Mouse (Mus musculus): ENCODE results near the gene Apba3. TPM values are rescaled to one million over a fixed set of nuclear protein-coding genes. Genes with fewer than 3 reads are reported as not detected.

Gene Apba3
- polyA plus RNA-seq, 1 experiment from 2014 or later, result 55.0 TPM

DNA sequence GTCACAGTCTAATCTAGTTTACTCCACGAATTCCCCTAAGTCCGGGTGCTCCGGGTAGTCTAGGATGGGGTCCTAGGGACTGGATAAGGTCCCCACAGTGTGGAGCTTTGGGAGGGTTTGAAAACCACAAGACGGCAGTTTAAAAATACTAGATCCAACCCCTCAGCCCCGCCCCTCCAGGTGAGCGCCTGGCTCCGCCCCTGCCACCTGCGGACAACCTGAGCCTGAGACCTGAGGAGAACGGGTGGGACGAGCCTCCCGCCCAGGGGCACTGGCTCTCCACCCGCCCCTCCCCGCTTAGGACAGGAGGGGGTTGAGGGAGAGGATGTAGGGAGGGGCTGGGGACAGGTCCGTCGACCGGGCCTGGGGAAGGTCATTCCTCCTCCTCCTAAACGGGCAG is 18.0 kb downstream of the Apba3 start:
- Histone ChIP-seq H3K9ac (ENCODE audit: low read depth, low read length) (no peak overlapping the region), H3K27me3 (replicated peaks; ENCODE audit: control insufficient read depth, insufficient read depth, low read length) (peaks cover 53% of the 10 kb centered on the region), H3K4me3 (ENCODE audit: low read depth, low read length) (no peak overlapping the region), H3K4me1 (replicated peaks; ENCODE audit: control insufficient read depth, insufficient read depth, low read length) (peaks cover 15% of the 10 kb centered on the region), H3K36me3 (ENCODE audit: control insufficient read depth, insufficient read depth, low read length) (no peaks in the 10 kb centered on the region), H3K9me3 (ENCODE audit: control insufficient read depth, low read length) (no peaks in the 10 kb centered on the region), H3K4me2 (peak overlapping the region; percentile 63), H3K27ac (ENCODE audit: low read depth, low read length) (no peak overlapping the region)
- DNase-seq (ENCODE audit: low spot score) (no peak), ATAC-seq (replicated peaks; ENCODE audit: low FRiP score) (no peak)
- 10% methylated on average over 17 of the region's 17 CpGs for WGBS

GRCm38 (mm10) chr10:81285694-81286450 is 19.1 kb downstream of the Apba3 start:
- Histone ChIP-seq H3K4me2 (peak overlapping the region; percentile 63), H3K9ac (ENCODE audit: low read depth, low read length) (peak overlapping the region; percentile 58), H3K27ac (ENCODE audit: low read depth, low read length) (no peak overlapping the region), H3K9me3 (ENCODE audit: control insufficient read depth, low read length) (no peaks in the 10 kb centered on the region), H3K27me3 (replicated peaks; ENCODE audit: control insufficient read depth, insufficient read depth, low read length) (peaks cover 50% of the 10 kb centered on the region), H3K4me1 (replicated peaks; ENCODE audit: control insufficient read depth, insufficient read depth, low read length) (peaks cover 17% of the 10 kb centered on the region), H3K36me3 (ENCODE audit: control insufficient read depth, insufficient read depth, low read length) (no peaks in the 10 kb centered on the region), H3K4me3 (ENCODE audit: low read depth, low read length) (peak overlapping the region; percentile 48)
- WGBS, result 2% methylated on average over 54 of the region's 54 CpGs
- DNase-seq (ENCODE audit: low spot score) (peak; percentile 92), ATAC-seq (replicated peaks; ENCODE audit: low FRiP score) (peak; percentile 79)

DNA sequence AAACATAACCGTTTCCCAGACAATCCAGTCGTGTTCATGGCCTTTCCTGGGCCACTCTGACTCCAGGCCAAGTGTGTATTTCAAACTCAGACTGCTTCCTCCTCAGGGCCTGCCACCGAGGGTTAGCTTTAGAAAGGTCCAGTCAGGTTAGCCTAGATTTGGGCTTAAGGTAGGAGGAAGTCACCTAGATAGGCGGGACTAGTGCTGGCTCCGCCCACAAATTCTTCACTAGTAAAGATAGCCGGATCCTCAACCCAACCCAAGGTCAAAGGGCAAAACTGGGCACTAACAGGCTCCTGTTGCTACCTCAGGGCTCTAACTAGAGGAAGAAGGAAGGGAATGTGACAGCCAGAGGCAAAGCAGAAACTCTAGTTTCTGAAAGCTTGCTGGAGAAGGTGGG is 19.8 kb downstream of the Apba3 start:
- DNase-seq (ENCODE audit: low spot score) (no peak), ATAC-seq (replicated peaks; ENCODE audit: low FRiP score) (no peak)
- Histone ChIP-seq H3K4me2 (peak overlapping the region; percentile 63; the same call in 1 of the 2 replicates), H3K36me3 (ENCODE audit: control insufficient read depth, insufficient read depth, low read length) (no peaks in the 10 kb centered on the region), H3K9ac (ENCODE audit: low read depth, low read length) (no peak overlapping the region; the same call in 1 of the 2 replicates), H3K9me3 (ENCODE audit: control insufficient read depth, low read length) (no peaks in the 10 kb centered on the region), H3K27me3 (replicated peaks; ENCODE audit: control insufficient read depth, insufficient read depth, low read length) (peaks cover 47% of the 10 kb centered on the region), H3K4me3 (ENCODE audit: low read depth, low read length) (no peak overlapping the region; the same call in 1 of the 2 replicates), H3K27ac (ENCODE audit: low read depth, low read length) (no peak overlapping the region), H3K4me1 (replicated peaks; ENCODE audit: control insufficient read depth, insufficient read depth, low read length) (peaks cover 23% of the 10 kb centered on the region)
- 34% methylated on average over 6 of the region's 6 CpGs for WGBS

DNA sequence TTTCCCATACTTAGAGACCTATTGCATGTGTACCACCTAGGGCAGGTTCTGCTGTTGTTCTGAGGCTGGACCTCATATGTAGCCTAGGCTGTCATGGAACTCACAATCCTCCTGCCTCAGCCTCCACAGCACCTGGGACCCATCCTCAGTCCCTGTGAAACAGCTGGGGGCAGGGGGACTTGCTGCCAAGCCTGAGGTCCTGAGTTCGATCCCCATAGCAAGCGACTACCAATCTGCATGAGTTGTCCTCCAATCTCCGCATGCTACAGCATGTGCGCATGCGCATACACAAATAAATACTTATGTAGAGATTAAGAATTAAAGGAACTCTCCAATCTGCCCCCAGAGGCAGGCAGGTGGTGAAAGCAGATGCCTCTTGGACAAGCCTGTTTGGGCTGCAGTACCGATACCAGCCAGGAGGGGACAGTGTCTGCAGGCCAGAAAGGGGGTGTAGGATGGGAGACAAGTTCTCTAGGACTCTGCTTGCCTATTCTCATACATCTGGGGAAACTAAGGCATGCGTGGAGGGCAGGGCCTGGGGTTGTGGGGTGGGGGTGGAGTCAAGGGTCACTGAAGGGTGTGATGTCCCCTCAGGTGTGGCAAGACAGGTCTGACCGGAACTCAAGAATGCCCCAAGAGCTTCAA is 20.9 kb downstream of the Apba3 start:
- 57% methylated on average over 8 of the region's 8 CpGs for WGBS
- ATAC-seq (replicated peaks; ENCODE audit: low FRiP score) (no peak), DNase-seq (ENCODE audit: low spot score) (peak; percentile 73)
- H3K9ac ChIP-seq (ENCODE audit: low read depth, low read length), result no peak overlapping the region
- no peaks in the 10 kb centered on the region for H3K9me3 ChIP-seq (ENCODE audit: control insufficient read depth, low read length)
- no peaks in the 10 kb centered on the region for H3K36me3 ChIP-seq (ENCODE audit: control insufficient read depth, insufficient read depth, low read length)
- peaks cover 29% of the 10 kb centered on the region for H3K4me1 ChIP-seq (replicated peaks; ENCODE audit: control insufficient read depth, insufficient read depth, low read length)
- no peak overlapping the region for H3K4me3 ChIP-seq (ENCODE audit: low read depth, low read length)
- H3K27ac ChIP-seq (ENCODE audit: low read depth, low read length), result no peak overlapping the region
- peaks cover 40% of the 10 kb centered on the region for H3K27me3 ChIP-seq (replicated peaks; ENCODE audit: control insufficient read depth, insufficient read depth, low read length)
- H3K4me2 ChIP-seq, result no peak overlapping the region

DNA sequence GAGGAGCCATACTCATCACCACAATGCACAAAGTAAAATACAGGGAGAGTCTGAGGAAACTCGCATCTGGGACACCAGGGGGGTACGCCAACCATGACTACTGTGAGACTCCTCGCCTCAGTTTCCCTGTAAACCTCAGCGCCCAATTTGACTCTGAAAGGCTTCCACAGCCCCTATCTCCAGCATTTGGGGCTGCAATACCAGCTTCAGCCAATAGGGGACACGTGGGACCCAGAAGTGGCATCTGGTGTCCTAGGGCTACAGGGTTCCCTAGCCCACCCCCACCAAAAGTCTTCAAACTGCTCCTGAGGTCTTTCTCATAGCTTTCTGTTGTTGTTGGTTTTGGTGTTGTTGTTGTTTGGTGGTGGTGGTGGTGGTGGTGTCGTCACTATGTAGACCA is 21.8 kb downstream of the Apba3 start:
- DNase-seq (ENCODE audit: low spot score) (no peak), ATAC-seq (replicated peaks; ENCODE audit: low FRiP score) (no peak)
- Histone ChIP-seq H3K4me2 (no peak overlapping the region), H3K4me3 (ENCODE audit: low read depth, low read length) (no peak overlapping the region), H3K9me3 (ENCODE audit: control insufficient read depth, low read length) (no peaks in the 10 kb centered on the region), H3K27me3 (replicated peaks; ENCODE audit: control insufficient read depth, insufficient read depth, low read length) (peaks cover 31% of the 10 kb centered on the region), H3K27ac (ENCODE audit: low read depth, low read length) (no peak overlapping the region), H3K4me1 (replicated peaks; ENCODE audit: control insufficient read depth, insufficient read depth, low read length) (peaks cover 31% of the 10 kb centered on the region), H3K36me3 (ENCODE audit: control insufficient read depth, insufficient read depth, low read length) (no peaks in the 10 kb centered on the region), H3K9ac (ENCODE audit: low read depth, low read length) (no peak overlapping the region)
- WGBS, result 30% methylated on average over 6 of the region's 6 CpGs

DNA sequence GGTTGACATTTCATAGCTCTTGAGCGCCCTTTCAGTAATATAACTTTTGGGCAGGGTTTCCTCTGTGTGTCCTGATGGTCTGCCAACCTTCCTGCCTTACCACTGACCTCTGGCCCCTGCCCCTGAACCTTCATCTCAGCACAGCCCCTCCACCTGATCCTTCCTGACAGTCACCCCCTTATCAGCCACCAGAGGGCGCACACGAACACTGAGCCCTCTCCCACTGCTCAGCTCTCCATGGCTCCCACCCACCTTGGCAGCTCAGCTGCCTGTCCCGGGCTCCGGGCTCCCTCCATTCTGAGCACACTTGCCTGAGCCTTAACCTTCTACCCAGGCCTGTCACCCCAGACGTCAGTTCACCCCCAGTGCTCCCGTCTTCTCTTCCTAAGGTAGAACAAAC is 22.5 kb downstream of the Apba3 start:
- no peaks in the 10 kb centered on the region for H3K36me3 ChIP-seq (ENCODE audit: control insufficient read depth, insufficient read depth, low read length)
- H3K9ac ChIP-seq (ENCODE audit: low read depth, low read length), result no peak overlapping the region
- WGBS, result 4% methylated on average over 7 of the region's 7 CpGs
- ATAC-seq (replicated peaks; ENCODE audit: low FRiP score), result no peak
- H3K4me3 ChIP-seq (ENCODE audit: low read depth, low read length), result no peak overlapping the region
- H3K4me2 ChIP-seq, result no peak overlapping the region
- no peak overlapping the region for H3K27ac ChIP-seq (ENCODE audit: low read depth, low read length)
- H3K27me3 ChIP-seq (replicated peaks; ENCODE audit: control insufficient read depth, insufficient read depth, low read length), result peaks cover 25% of the 10 kb centered on the region
- no peak for DNase-seq (ENCODE audit: low spot score)
- H3K4me1 ChIP-seq (replicated peaks; ENCODE audit: control insufficient read depth, insufficient read depth, low read length), result peaks cover 38% of the 10 kb centered on the region
- H3K9me3 ChIP-seq (ENCODE audit: control insufficient read depth, low read length), result no peaks in the 10 kb centered on the region

DNA sequence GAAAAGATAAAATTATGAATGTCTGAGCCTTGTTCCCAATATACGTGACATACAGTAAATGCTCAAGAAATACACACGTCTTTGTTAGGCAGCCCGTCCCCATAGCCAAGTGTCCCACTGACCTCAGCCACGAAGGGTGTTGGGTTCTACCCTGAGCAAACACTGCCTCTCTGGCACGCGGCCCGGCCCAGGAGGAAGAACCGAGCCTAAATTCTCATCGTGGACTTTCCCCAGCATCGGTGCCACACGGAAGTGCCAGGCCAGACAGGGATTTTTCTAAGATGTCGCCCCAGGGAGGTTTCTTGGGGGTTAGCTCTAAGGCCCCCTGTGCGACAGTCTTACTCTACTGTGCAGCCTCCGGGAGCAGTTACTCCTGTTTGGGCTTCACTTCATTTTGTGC is 23.1 kb downstream of the Apba3 start:
- H3K27me3 ChIP-seq (replicated peaks; ENCODE audit: control insufficient read depth, insufficient read depth, low read length), result peaks cover 19% of the 10 kb centered on the region
- H3K4me3 ChIP-seq (ENCODE audit: low read depth, low read length), result no peak overlapping the region
- 60% methylated on average over 14 of the region's 14 CpGs for whole genome bisulfite sequencing
- H3K9me3 ChIP-seq (ENCODE audit: control insufficient read depth, low read length), result no peaks in the 10 kb centered on the region
- H3K4me2 ChIP-seq, result no peak overlapping the region
- DNase-seq (ENCODE audit: low spot score), result no peak
- H3K27ac ChIP-seq (ENCODE audit: low read depth, low read length), result no peak overlapping the region
- no peaks in the 10 kb centered on the region for H3K36me3 ChIP-seq (ENCODE audit: control insufficient read depth, insufficient read depth, low read length)
- peaks cover 43% of the 10 kb centered on the region for H3K4me1 ChIP-seq (replicated peaks; ENCODE audit: control insufficient read depth, insufficient read depth, low read length)
- no peak overlapping the region for H3K9ac ChIP-seq (ENCODE audit: low read depth, low read length)
- ATAC-seq (replicated peaks; ENCODE audit: low FRiP score), result no peak

DNA sequence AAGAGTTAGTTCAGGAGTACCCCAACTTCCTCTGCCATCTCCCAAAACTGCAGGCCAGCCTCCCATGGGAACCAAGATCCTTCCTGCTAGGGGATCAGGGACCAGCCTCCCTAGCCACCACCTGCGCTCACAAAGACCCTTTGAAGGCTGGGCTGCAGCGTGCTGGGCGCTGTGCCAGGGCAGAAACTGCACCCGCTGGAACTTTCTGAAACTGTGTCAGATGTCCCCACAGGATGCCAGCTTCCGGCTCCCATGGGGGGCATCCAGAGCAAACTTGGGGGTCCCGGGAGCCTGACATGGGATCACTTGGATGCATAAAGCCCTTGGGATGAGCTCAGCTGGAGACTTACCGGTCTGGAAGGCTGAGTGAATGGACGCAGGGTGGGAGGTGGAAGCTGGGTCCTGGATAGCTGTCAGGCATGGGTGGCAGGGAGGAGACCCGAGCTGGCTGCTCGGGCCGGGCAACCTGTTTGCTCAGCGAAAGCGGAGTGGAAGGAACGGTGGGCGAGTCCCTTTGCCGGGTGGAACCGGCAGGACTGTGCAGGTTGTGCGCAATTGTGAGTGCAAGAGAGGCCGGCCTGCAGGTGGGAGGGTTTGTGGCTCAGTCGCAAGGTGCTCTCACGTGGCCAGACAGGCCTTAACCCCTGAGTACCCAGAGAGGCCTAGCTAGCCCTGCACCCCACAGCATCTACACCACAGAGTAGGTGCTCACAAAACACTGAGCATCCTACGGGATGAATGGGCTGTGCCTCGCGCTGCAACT is 24.1 kb downstream of the Apba3 start:
- DNase-seq (ENCODE audit: low spot score), result no peak
- H3K4me2 ChIP-seq, result peak overlapping the region; percentile 24
- no peaks in the 10 kb centered on the region for H3K9me3 ChIP-seq (ENCODE audit: control insufficient read depth, low read length)
- H3K27ac ChIP-seq (ENCODE audit: low read depth, low read length), result 0 out of 2 replicates have a peak overlapping the region, but pooled peaks have one; percentile 15
- no peak for ATAC-seq (replicated peaks; ENCODE audit: low FRiP score)
- H3K9ac ChIP-seq (ENCODE audit: low read depth, low read length), result no peak overlapping the region
- no peak overlapping the region for H3K4me3 ChIP-seq (ENCODE audit: low read depth, low read length)
- 30% methylated on average over 24 of the region's 24 CpGs for WGBS
- H3K27me3 ChIP-seq (replicated peaks; ENCODE audit: control insufficient read depth, insufficient read depth, low read length), result peaks cover 13% of the 10 kb centered on the region
- H3K36me3 ChIP-seq (ENCODE audit: control insufficient read depth, insufficient read depth, low read length), result no peaks in the 10 kb centered on the region
- peaks cover 50% of the 10 kb centered on the region for H3K4me1 ChIP-seq (replicated peaks; ENCODE audit: control insufficient read depth, insufficient read depth, low read length)

All from liver, embryonic 11.5 days (tissue).